Mouse (Mus musculus): Measurements from ENCODE around the gene Hist1h2ad. TPM values are rescaled to one million over a fixed set of nuclear protein-coding genes. Genes with fewer than 3 reads are reported as not detected.

Hist1h2ad gene
- polyA plus RNA-seq, 1 experiment from 2014 or later, result 0.76 TPM

GRCm38 (mm10) chr13:23595185-23595584, 21.0 kb downstream of the Hist1h2ad start:
- Histone ChIP-seq H3K36me3 (ENCODE audit: insufficient read depth, low read length) (no peaks in the 10 kb centered on the region), H3K4me2 (ENCODE audit: low read length) (no peak overlapping the region), H3K9ac (ENCODE audit: low read depth, low read length) (no peak overlapping the region), H3K27me3 (ENCODE audit: insufficient read depth, low read length) (no peaks in the 10 kb centered on the region), H3K9me3 (replicated peaks; ENCODE audit: low read length) (no peaks in the 10 kb centered on the region), H3K4me3 (replicated peaks; ENCODE audit: low read depth, low read length) (no peak overlapping the region), H3K4me1 (replicated peaks; ENCODE audit: insufficient read depth, low read length) (peaks cover 4% of the 10 kb centered on the region; the same call in 1 of the 2 replicates), H3K27ac (no peak overlapping the region)
- ATAC-seq (replicated peaks; ENCODE audit: low FRiP score, low read depth), result no peak
- TF ChIP-seq CTCF (IDR thresholded peaks at IDR 0.05; ENCODE audit: low read depth), result no peak
- no peak for DNase-seq (ENCODE audit: low spot score)
- WGBS, result 91% methylated on average over 2 of the region's 2 CpGs

GRCm38 (mm10) chr13:23595622-23596372, 21.6 kb downstream of the Hist1h2ad start:
- no peak for DNase-seq (ENCODE audit: low spot score)
- peaks cover 4% of the 10 kb centered on the region; the same call in 1 of the 2 replicates for H3K4me1 ChIP-seq (replicated peaks; ENCODE audit: insufficient read depth, low read length)
- TF ChIP-seq CTCF (IDR thresholded peaks at IDR 0.05; ENCODE audit: low read depth), result no peak
- no peak overlapping the region for H3K4me2 ChIP-seq (ENCODE audit: low read length)
- H3K9me3 ChIP-seq (replicated peaks; ENCODE audit: low read length), result no peaks in the 10 kb centered on the region
- no peak overlapping the region for H3K9ac ChIP-seq (ENCODE audit: low read depth, low read length)
- no peak overlapping the region for H3K27ac ChIP-seq
- no peaks in the 10 kb centered on the region for H3K27me3 ChIP-seq (ENCODE audit: insufficient read depth, low read length)
- ATAC-seq (replicated peaks; ENCODE audit: low FRiP score, low read depth), result no peak
- no peak overlapping the region for H3K4me3 ChIP-seq (replicated peaks; ENCODE audit: low read depth, low read length)
- 81% methylated on average over 7 of the region's 7 CpGs for WGBS
- H3K36me3 ChIP-seq (ENCODE audit: insufficient read depth, low read length), result no peaks in the 10 kb centered on the region

- 0 out of 2 replicates have a peak, but pooled peaks have one; percentile 40 for ATAC-seq (replicated peaks; ENCODE audit: low FRiP score, low read depth)
- Histone ChIP-seq H3K4me3 (replicated peaks; ENCODE audit: low read depth, low read length) (no peak overlapping the region), H3K4me2 (ENCODE audit: low read length) (no peak overlapping the region), H3K27ac (no peak overlapping the region), H3K27me3 (ENCODE audit: insufficient read depth, low read length) (no peaks in the 10 kb centered on the region), H3K9me3 (replicated peaks; ENCODE audit: low read length) (no peaks in the 10 kb centered on the region), H3K9ac (ENCODE audit: low read depth, low read length) (no peak overlapping the region), H3K4me1 (replicated peaks; ENCODE audit: insufficient read depth, low read length) (no peaks in the 10 kb centered on the region), H3K36me3 (ENCODE audit: insufficient read depth, low read length) (no peaks in the 10 kb centered on the region)
- peak; percentile 94 for DNase-seq (ENCODE audit: low spot score)
- TF ChIP-seq CTCF (IDR thresholded peaks at IDR 0.05; ENCODE audit: low read depth), result peak; percentile 94
- 7% methylated on average over 9 of the region's 9 CpGs for WGBS
Measured at GRCm38 (mm10) chr13:23597957-23598356, 23.8 kb downstream of the Hist1h2ad start.

- H3K9me3 ChIP-seq (replicated peaks; ENCODE audit: low read length), result no peaks in the 10 kb centered on the region
- H3K27ac ChIP-seq, result no peak overlapping the region
- no peak overlapping the region for H3K9ac ChIP-seq (ENCODE audit: low read depth, low read length)
- WGBS, result 71% methylated on average over 7 of the region's 7 CpGs
- H3K4me3 ChIP-seq (replicated peaks; ENCODE audit: low read depth, low read length), result no peak overlapping the region
- TF ChIP-seq CTCF (IDR thresholded peaks at IDR 0.05; ENCODE audit: low read depth), result no peak
- DNase-seq (ENCODE audit: low spot score) (peak; percentile 26), ATAC-seq (replicated peaks; ENCODE audit: low FRiP score, low read depth) (no peak)
- H3K27me3 ChIP-seq (ENCODE audit: insufficient read depth, low read length), result no peaks in the 10 kb centered on the region
- no peak overlapping the region for H3K4me2 ChIP-seq (ENCODE audit: low read length)
- H3K4me1 ChIP-seq (replicated peaks; ENCODE audit: insufficient read depth, low read length), result no peaks in the 10 kb centered on the region
- no peaks in the 10 kb centered on the region for H3K36me3 ChIP-seq (ENCODE audit: insufficient read depth, low read length)
Measured at GRCm38 (mm10) chr13:23603182-23603699, 29.1 kb downstream of the Hist1h2ad start.

- TF ChIP-seq CTCF (IDR thresholded peaks at IDR 0.05; ENCODE audit: low read depth), result no peak
- Histone ChIP-seq H3K27ac (no peak overlapping the region), H3K9me3 (replicated peaks; ENCODE audit: low read length) (no peaks in the 10 kb centered on the region), H3K27me3 (ENCODE audit: insufficient read depth, low read length) (no peaks in the 10 kb centered on the region), H3K4me3 (replicated peaks; ENCODE audit: low read depth, low read length) (no peak overlapping the region), H3K4me1 (replicated peaks; ENCODE audit: insufficient read depth, low read length) (no peaks in the 10 kb centered on the region), H3K9ac (ENCODE audit: low read depth, low read length) (no peak overlapping the region), H3K4me2 (ENCODE audit: low read length) (no peak overlapping the region), H3K36me3 (ENCODE audit: insufficient read depth, low read length) (no peaks in the 10 kb centered on the region)
- ATAC-seq (replicated peaks; ENCODE audit: low FRiP score, low read depth) (no peak), DNase-seq (ENCODE audit: low spot score) (peak; percentile 51)
- WGBS, result 33% methylated on average over 3 of the region's 3 CpGs
Measured at GRCm38 (mm10) chr13:23604452-23604851, 30.3 kb downstream of the Hist1h2ad start.

GRCm38 (mm10) chr13:23605052-23605451, 30.9 kb downstream of the Hist1h2ad start:
- no peak for ATAC-seq (replicated peaks; ENCODE audit: low FRiP score, low read depth)
- Histone ChIP-seq H3K9me3 (replicated peaks; ENCODE audit: low read length) (no peaks in the 10 kb centered on the region), H3K27me3 (ENCODE audit: insufficient read depth, low read length) (no peaks in the 10 kb centered on the region), H3K27ac (no peak overlapping the region), H3K9ac (ENCODE audit: low read depth, low read length) (no peak overlapping the region), H3K4me2 (ENCODE audit: low read length) (no peak overlapping the region), H3K4me3 (replicated peaks; ENCODE audit: low read depth, low read length) (no peak overlapping the region), H3K4me1 (replicated peaks; ENCODE audit: insufficient read depth, low read length) (no peaks in the 10 kb centered on the region), H3K36me3 (ENCODE audit: insufficient read depth, low read length) (no peaks in the 10 kb centered on the region)
- TF ChIP-seq CTCF (IDR thresholded peaks at IDR 0.05; ENCODE audit: low read depth), result no peak
- 91% methylated on average over 3 of the region's 3 CpGs for WGBS
- no peak for DNase-seq (ENCODE audit: low spot score)
